Mouse (Mus musculus) heart, adult 2 months (tissue): ENCODE data around the gene Irx3. TPM values are rescaled to one million over a fixed set of nuclear protein-coding genes. Genes with fewer than 3 reads are reported as not detected.
A peak's percentile ranks its signal among the peaks of the same experiment; 100 is the strongest.

Experiments
- DNase-seq, 2 experiments: peaks; one replicate each; pipeline ENCODE4 v3.0.0; 2021
- H3K27ac ChIP-seq: fragments of 200-600 bp; 2 replicates; pipeline ENCODE4 v1.8.1; 2022
- H3K27me3 ChIP-seq: fragments of 200-500 bp; 2 replicates; pipeline ENCODE4 v1.6.1; 2012; ENCODE audit warnings: mild to moderate bottlenecking, low read length, inconsistent platforms, mixed read lengths; ENCODE audit not compliant: control insufficient read depth, insufficient read depth
- H3K36me3 ChIP-seq: fragments of 200-500 bp; 2 replicates; pipeline ENCODE4 v1.6.1; 2012; ENCODE audit warnings: low read length, inconsistent platforms; ENCODE audit not compliant: control insufficient read depth, insufficient read depth
- H3K4me1 ChIP-seq: fragments of 200-500 bp; 2 replicates; pipeline ENCODE4 v1.6.1; 2011; ENCODE audit warnings: low read length; ENCODE audit not compliant: control insufficient read depth, insufficient read depth
- H3K4me3 ChIP-seq: fragments of 200-600 bp; 2 replicates; pipeline ENCODE4 v1.8.1; 2022
- H3K79me2 ChIP-seq: fragments of 200-500 bp; replicated peaks from 2 replicates; pipeline ENCODE4 v1.6.1; 2012; ENCODE audit warnings: mild to moderate bottlenecking, inconsistent platforms, low read length, moderate library complexity, mixed read lengths; ENCODE audit not compliant: control insufficient read depth, insufficient read depth
- H3K9ac ChIP-seq: fragments of 200-500 bp; 2 replicates; pipeline ENCODE4 v1.6.1; 2012; ENCODE audit warnings: low read depth, mild to moderate bottlenecking, control low read depth, inconsistent platforms, low read length, mixed read lengths
- CTCF ChIP-seq: fragments of 200-600 bp; IDR thresholded peaks from 2 replicates; pipeline ENCODE4 v1.8.1; 2022; ENCODE audit warnings: antibody characterized with exemption, mild to moderate bottlenecking, moderate library complexity
- EP300 ChIP-seq: fragments of 200-500 bp; IDR thresholded peaks from 2 replicates; pipeline ENCODE4 v1.6.1; 2011; ENCODE audit warnings: low read depth, low read length, control low read depth; ENCODE audit not compliant: insufficient read depth
- POLR2A ChIP-seq: fragments of 200-500 bp; IDR thresholded peaks from 2 replicates; pipeline ENCODE4 v1.6.1; 2011; ENCODE audit warnings: mild to moderate bottlenecking, low read depth, low read length, control low read depth; ENCODE audit not compliant: insufficient read depth
- WGBS: fragments of 180-500 bp; shearing (Covaris S2); methylation state at CpG from one replicate; pipeline ENCODE4 v1.1.7; 2018; 5-methylcytosine and 5-hydroxymethylcytosine counted together
- intact Hi-C: fragments of 180-260 bp; cut with DNase I; formaldehyde crosslinking; loops from one replicate; pipeline ENCODE4 v1.15.1; 2025
- polyA plus RNA-seq: library from polyadenylated mRNA; depleted of rRNA; stranded (reverse); fragments of >200 nt; gene quantifications from 2 replicates; pipeline ENCODE4 v1.2.3, GENCODE M21; 2012
- total RNA-seq, 2 experiments: library from RNA; stranded (reverse); gene quantifications; 2 replicates each; pipeline ENCODE4 v1.2.3; 2021

The Irx3 gene
- total and polyA plus RNA-seq, 3 experiments, result 15.8 to 32.0 (median 22.1) TPM

DNA sequence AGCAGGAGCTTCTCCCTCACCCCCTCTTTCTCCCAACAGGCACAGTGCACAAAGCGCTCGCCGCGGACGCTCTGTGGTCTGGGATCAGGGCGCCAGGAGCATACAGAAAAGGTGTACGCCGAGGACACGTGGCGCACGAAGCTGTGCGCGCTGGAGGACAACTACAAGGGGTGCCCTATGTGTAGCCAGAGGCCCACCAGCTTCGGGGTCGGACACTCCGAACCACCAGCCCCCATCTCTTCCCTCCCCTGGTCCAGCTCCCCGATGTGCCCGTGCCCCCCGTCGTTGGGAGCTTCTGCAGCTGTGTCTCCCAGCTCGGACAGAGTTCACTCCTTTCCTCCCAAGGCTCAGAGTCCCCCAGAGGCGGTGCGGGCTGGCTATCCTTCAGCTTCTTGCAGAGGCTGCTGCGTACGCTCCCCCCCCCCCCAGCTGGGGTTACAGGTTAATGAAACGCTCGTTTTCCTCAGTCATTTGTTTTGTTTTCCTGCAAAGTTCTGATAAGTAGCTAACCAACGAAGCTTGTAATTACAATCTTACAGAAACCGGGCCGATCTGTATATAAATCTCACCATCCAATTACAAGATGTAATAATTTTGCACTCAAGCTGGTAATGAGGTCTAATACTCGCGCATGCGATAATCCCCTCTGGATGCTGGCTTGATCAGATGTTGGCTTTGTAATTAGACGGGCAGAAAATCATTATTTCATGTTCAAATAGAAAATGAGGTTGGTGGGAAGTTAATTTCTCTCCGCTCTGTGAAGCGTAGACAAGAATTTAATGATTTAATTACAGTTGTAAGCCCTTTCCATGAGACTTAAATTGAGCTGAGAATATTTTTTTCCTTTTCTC, 2.8 kb upstream of the Irx3 start:
- Histone ChIP-seq H3K27ac (no peak overlapping the region), H3K4me3 (no peak overlapping the region), H3K27me3 (peaks cover 11% of the 10 kb centered on the region), H3K79me2 (no peaks in the 10 kb centered on the region), H3K4me1 (no peaks in the 10 kb centered on the region), H3K36me3 (no peaks in the 10 kb centered on the region), H3K9ac (no peak overlapping the region)
- TF ChIP-seq EP300 (no peak), CTCF (no peak), POLR2A (no peak)
- intact Hi-C loops, result loop anchor here (5.0 kb wide), 3 partner anchors 183 to 492 kb away; partner anchors contain the start of genes Fto and Rpgrip1l
- 51% methylated on average over 36 of the region's 36 CpGs for WGBS
- DNase-seq, result no peak

DNA sequence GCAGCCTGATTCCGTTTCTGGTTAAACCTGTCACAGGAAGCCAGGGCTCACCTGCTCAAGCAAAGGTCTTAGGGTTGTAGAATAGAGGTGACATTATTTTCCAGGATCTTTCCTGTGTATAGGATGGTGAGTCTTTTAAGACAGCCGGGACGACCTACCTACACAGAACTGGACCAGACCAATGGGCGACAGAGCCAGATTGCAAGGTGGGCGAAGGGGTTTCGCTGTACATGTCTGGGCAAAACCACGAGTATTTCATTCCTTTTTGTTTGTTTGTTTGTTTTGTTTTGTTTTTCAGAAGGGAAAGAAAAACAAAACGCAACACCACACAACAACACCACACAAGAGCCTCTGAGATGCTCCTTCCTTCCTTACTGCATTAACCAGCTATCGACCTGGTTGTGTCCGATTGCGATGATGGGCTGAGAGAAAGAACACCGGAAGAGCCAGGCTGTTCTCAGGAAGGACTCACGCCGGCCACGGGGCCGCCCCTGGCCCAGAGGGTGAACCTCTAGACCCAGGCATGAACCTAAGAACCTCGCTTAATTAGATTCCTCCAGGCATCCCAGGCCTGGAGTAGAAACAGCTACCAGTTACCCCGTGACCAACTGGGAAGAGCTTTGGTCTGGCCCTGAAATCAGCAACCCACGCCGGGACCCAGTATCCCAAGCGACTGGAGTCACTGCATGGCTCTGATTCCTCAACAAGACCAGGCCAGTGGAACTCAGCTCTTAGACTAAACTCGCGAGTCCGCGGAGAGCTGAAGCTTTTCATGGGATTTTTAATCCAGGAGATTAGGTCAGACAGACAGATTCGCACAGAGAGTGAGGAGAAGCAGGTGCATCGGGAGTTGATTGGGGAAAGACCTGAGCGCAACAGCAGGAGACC, 1.9 kb upstream of the Irx3 start:
- no peak overlapping the region for H3K9ac ChIP-seq
- DNase-seq, result no peak
- H3K27ac ChIP-seq, result no peak overlapping the region
- H3K79me2 ChIP-seq, result no peaks in the 10 kb centered on the region
- H3K36me3 ChIP-seq, result no peaks in the 10 kb centered on the region
- TF ChIP-seq EP300 (no peak), CTCF (no peak), POLR2A (no peak)
- no peaks in the 10 kb centered on the region for H3K4me1 ChIP-seq
- H3K27me3 ChIP-seq, result peaks cover 11% of the 10 kb centered on the region
- intact Hi-C loops, result loop anchor here (5.0 kb wide), 3 partner anchors 184 to 491 kb away; partner anchors contain the start of genes Fto and Rpgrip1l
- 57% methylated on average over 28 of the region's 28 CpGs for WGBS
- H3K4me3 ChIP-seq, result no peak overlapping the region

DNA sequence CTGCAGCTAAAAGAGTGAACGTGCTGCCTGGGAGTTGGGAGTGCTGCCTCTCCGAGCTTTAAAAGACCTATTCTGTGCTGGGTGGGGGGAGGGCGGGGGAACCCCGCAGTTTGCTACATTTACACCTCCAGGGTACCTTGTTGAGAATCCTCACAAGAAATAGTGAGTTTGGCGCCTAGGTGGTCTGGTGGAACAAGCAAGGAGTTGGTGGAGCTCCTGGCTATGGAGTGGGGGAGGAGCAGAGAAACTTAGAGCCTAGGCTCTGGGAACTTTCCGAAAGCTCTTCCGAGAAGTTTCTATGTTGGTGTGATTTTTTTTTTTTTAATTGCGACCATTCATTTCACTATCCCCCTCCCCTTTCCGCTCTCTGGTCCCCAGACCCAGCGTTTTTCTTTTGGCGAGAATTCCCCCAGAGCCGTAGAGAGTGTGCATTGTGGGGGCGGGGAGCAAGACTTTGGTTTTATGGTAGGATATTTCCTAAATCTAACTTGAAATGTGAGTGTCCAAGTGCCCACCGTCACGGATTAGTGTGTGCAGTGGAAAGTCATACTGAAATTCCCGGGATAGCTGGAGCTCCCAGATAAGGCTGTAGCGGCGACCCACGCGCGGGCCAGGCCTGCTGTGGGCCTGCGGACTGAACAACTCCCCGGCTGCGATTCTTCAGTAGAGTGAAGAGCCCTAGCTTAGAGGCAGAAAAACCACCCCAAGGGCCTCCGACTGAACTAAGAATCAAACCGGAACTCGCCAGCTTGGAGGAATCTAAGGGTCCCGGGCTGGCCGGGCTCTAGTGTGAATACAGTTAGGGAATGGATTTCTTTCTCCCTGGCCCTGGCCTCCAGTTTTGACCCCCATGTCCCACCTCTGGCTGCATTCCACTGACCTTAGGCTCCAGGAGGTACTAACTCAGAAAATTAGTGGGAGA, 795 bp upstream of the Irx3 start:
- 31% methylated on average over 29 of the region's 29 CpGs for WGBS
- Histone ChIP-seq H3K36me3 (no peaks in the 10 kb centered on the region), H3K9ac (no peak overlapping the region), H3K4me1 (no peaks in the 10 kb centered on the region), H3K79me2 (no peaks in the 10 kb centered on the region), H3K4me3 (peak overlapping the region; percentile 70), H3K27ac (peak overlapping the region; percentile 86), H3K27me3 (peaks cover 11% of the 10 kb centered on the region)
- intact Hi-C loops, result loop anchor here (5.0 kb wide), 3 partner anchors 185 to 490 kb away; partner anchors contain the start of genes Fto and Rpgrip1l
- TF ChIP-seq EP300 (no peak), POLR2A (no peak), CTCF (no peak)
- peak in 1 of 2 experiments; percentile 33 for DNase-seq

- no peaks in the 10 kb centered on the region for H3K36me3 ChIP-seq
- TF ChIP-seq EP300 (no peak), POLR2A (peak; percentile 69)
- DNase-seq, result peak; percentile 79 to 82
- peak overlapping the region; percentile 91 for H3K9ac ChIP-seq
- WGBS, result under 1% methylated on average over 53 of the region's 57 CpGs
- peaks cover 13% of the 10 kb centered on the region for H3K27me3 ChIP-seq
- H3K79me2 ChIP-seq, result no peaks in the 10 kb centered on the region
- H3K27ac ChIP-seq, result peak overlapping the region; percentile 94
- H3K4me3 ChIP-seq, result peak overlapping the region; percentile 70
- no peaks in the 10 kb centered on the region for H3K4me1 ChIP-seq
- intact Hi-C loops, result loop anchor here (2.0 to 5.0 kb wide), 4 partner anchors 165 to 489 kb away; partner anchors contain the start of genes Fto and Rpgrip1l
Measured at GRCm38 (mm10) chr8:91801241-91801811, 541 bp downstream of the Irx3 start.
